Mouse (Mus musculus): ENCODE measurements around the gene Rab23.

The Rab23 gene

DNA sequence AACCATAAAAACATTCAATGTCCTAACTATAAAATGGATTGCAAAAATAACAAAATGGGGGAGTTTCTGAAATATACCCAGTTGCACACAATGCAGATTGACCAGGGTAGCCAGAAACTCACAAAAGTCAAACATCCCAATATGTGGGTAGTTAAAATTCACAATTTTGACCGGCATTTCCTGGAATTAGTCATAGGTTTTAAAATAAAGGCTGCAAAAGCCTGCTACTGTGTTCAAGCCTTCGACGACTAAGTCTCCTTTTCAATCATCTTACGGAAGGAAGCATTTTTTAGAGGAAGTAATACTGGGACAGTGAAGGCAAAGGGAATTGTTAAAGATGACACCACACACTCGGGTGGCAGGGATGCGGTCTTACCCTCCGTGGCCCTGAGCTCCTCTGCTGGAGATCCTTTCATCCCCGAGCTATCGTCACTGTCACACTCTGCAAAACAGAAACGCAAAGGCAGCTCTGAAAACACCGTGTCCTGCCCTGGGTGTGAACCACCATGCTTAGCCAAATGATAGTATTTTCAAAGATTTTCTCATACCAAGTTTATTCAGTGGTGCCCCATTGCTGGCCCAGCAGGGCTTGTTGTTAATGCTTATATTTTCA is 45.9 kb downstream of the Rab23 start:
- in situ Hi-C loops (cut with MboI; ENCODE audit: low sequenced_read_pairs) = no loop called here

DNA sequence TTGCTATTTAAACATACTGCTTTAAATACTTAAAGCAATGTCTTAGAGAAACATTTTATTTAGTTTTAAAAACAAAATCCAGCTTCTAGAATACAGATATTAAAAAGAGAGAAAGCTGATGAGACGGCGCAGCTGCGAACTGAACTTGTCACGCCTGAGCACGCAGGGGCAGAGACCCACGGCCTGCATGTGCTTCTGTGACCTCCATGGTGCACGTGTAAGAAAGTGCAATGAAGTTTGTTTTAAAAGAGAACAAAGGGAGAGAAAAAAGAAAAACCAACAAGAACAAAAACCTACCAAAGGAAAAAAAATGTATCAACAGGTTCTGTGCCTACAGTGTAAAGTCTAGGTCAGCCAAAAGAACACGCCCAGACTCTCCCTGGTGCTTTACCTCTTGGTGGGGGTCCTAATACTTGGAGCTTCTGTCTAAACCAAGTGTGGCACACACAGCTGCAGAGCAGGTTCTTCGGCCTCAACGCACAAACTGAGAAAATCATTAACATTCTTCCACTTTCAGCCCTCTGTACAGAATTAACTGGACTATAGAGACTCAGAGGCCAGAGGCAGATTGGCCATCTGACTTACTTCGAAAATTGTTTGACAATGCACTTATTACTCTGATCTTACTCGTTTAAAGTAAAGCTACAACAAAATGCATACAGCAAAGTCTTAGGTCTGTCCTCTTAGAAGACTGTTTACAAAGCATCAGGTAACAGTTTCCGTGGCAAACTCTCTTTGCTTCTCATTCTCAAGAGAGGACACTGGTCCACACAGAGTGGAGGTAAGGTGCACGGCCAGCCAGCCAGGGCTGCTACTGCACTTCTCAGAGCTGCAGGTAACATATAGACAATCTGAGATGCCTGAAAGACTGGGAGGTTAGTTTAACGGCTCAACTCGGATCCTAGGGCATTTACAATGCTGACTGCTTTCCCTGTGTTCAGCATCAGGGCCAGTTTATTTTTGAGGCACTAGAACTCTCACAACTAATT is 47.1 kb downstream of the Rab23 start:
- in situ Hi-C loops (cut with MboI; ENCODE audit: low sequenced_read_pairs) = no loop called here

GRCm38 (mm10) chr1:33768091-33768787 is 48.6 kb downstream of the Rab23 start:
- in situ Hi-C loops (cut with MboI; ENCODE audit: low sequenced_read_pairs) = no loop called here

DNA sequence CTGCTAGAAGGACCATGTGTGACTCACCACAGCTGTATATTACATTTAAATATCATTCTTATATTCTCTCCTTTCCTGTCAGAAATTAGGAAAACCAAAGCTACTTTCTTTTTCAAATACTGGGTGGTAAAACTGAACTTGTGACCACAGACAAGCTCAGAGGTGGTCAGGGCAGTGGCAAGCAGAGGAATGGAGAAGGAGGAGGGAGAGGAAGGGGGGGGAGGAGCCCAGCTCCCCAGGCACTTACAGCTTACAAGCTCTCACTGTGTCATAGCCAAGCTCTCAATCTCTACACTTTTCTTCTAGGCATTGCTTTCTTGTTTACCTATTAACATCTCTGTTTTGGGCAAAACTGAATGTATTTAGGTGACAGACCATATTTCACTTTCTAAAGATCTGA is 49.1 kb downstream of the Rab23 start:
- in situ Hi-C loops (cut with MboI; ENCODE audit: low sequenced_read_pairs) = no loop called here

DNA sequence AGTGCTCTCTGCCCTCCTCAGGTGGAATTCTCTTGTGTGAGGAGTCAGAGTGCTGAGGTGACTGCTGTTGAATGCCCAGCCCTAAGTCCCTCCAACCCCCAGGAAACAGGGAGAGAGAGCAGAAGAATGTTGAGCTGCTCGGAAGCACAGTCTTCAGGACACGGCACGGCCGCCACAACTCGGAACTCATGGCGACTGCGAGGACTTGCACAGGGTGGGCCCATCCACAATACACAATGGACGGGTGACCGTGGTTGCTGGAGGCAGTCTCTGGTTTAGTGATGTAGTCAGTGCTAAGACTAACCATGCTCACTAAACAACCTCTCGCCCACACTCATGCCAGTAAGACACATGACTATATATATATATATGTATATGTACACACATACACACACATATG is 51.9 kb downstream of the Rab23 start:
- in situ Hi-C loops (cut with MboI; ENCODE audit: low sequenced_read_pairs) = no loop called here

- in situ Hi-C loops (cut with MboI; ENCODE audit: low sequenced_read_pairs) = no loop called here
These were observed 52.4 kb downstream of the Rab23 start for GRCm38 (mm10) chr1:33772106-33772505.

DNA sequence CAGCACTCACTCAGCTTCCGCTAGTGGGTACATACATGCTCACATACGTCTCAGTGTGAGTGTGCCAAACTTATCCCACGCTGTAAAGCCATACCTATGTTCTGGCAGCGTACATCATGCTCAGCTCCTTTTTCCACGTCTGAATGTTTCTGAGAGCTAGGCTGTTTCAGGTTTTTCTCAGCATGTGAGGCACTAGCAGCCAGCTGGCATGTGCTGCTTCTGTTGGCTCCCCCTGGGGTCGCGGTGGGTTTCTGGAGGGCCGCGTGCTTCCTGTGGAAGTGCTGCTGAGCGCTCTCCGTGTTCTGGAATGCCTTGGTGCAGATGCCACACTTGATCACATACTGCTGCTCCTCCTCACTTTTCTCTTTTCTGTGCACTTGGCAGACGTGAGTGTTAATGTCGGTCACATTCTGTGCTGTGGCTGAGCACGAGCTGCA is 56.5 kb downstream of the Rab23 start:
- in situ Hi-C loops (cut with MboI; ENCODE audit: low sequenced_read_pairs) = no loop called here

- in situ Hi-C loops (cut with MboI; ENCODE audit: low sequenced_read_pairs) = no loop called here
These were observed 64.9 kb downstream of the Rab23 start for GRCm38 (mm10) chr1:33784561-33784960.

DNA sequence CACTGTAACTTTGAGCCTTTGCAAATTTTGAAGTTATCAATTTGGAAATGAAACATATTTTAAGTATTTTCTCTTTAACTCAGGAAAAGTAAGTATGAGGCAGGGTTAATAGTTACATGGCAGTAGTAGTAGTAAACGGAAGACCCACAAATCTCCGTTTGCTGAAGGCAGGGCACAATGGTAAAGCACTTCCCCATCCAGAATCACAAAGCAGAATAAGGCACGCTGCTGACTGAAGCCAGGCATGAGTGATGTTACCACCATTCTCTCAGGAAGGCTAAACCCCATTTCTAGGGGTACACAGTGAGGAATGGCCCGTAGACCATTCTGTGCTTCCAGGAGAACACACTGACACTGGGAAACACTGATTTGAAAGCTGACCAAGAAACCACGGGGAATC is 68.4 kb downstream of the Rab23 start:
- in situ Hi-C loops (cut with MboI; ENCODE audit: low sequenced_read_pairs) = no loop called here

DNA sequence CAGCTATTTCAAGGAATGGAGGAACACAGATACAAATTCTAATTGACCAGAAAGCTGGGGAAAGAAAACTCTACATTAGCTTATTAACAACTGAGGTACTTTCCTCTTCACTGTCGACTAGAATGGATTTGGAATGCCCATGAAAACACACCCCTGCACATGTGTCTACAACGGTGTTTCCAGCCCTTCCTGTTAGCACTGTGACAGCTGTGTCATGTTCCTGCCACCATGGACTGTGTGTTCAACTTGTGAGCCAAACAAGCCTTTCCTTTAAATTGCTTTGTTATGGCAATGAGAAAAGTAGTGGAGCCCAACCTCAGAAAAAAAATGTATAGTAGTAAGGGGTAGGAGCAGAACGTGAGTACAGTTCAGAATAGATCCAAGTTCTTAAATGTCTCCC is 68.8 kb downstream of the Rab23 start:
- in situ Hi-C loops (cut with MboI; ENCODE audit: low sequenced_read_pairs) = no loop called here
